Mouse (Mus musculus): ENCODE data around the gene Cldn3. TPM values are rescaled to one million over a fixed set of nuclear protein-coding genes. Genes with fewer than 3 reads are reported as not detected.

Gene Cldn3
- polyA plus RNA-seq, 1 experiment from 2014 or later: 6.8 TPM

DNA sequence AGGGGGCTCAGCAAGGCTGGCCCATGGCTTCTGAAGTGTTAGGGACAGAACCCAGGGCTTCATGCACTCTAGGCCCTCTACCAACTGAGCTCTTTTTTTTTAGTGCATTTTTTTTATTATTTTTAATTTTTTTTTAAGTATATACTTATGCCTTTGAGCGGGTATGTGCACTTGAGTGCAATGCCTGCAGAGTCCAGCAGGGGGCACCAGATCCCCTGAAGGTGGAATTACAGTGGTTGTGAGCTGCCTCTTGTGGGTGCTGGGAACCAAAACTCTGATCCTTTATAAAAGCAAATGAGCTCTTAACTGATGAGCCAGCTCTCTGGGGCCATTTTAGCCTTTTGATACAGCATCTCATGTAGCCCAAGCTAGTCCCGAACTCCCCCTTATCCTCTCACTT is 48.6 kb downstream of the Cldn3 start:
- no peak for DNase-seq (ENCODE audit: low spot score)

- DNase-seq (ENCODE audit: low spot score): no peak
Observed at GRCm38 (mm10) chr5:135035608-135036359, 49.8 kb downstream of the Cldn3 start.

Other genes with a start within 250 kb of the Cldn3 start
- 12.4 and 96.1 TPM in 2 replicates for gene Eln, start 238.9 kb upstream of the Cldn3 start, polyA plus RNA-seq (2015; fragmentation: Nextera tagmentation; extraction: Ambion mirVana)
- gene Tmem270, start 79.5 kb upstream of the Cldn3 start, polyA plus RNA-seq (2015; fragmentation: Nextera tagmentation; extraction: Ambion mirVana): not detected in 2 replicates
- gene Cldn13, start 70.7 kb upstream of the Cldn3 start, polyA plus RNA-seq (2015; fragmentation: Nextera tagmentation; extraction: Ambion mirVana): 4.1 and 5.0 TPM in 2 replicates
- 19.9 and 29.5 TPM in 2 replicates for gene Mettl27, start 53.8 kb upstream of the Cldn3 start, polyA plus RNA-seq (2015; fragmentation: Nextera tagmentation; extraction: Ambion mirVana)
- 32.6 and 35.4 TPM in 2 replicates for gene Cldn4, start 39.3 kb upstream of the Cldn3 start, polyA plus RNA-seq (2015; fragmentation: Nextera tagmentation; extraction: Ambion mirVana)
- gene Abhd11, start 22.9 kb downstream of the Cldn3 start, polyA plus RNA-seq (2015; fragmentation: Nextera tagmentation; extraction: Ambion mirVana): 51.0 and 52.2 TPM in 2 replicates
- gene Stx1a, start 37.3 kb downstream of the Cldn3 start, polyA plus RNA-seq (2015; fragmentation: Nextera tagmentation; extraction: Ambion mirVana): 3.2 and 3.3 TPM in 2 replicates
- 28.7 and 28.8 TPM in 2 replicates for gene Dnajc30, start 78.0 kb downstream of the Cldn3 start, polyA plus RNA-seq (2015; fragmentation: Nextera tagmentation; extraction: Ambion mirVana)
- gene Bud23, start 78.7 kb downstream of the Cldn3 start, polyA plus RNA-seq (2015; fragmentation: Nextera tagmentation; extraction: Ambion mirVana): 103 and 119 TPM in 2 replicates
- gene Vps37d, start 92.1 kb downstream of the Cldn3 start, polyA plus RNA-seq (2015; fragmentation: Nextera tagmentation; extraction: Ambion mirVana): 1.6 and 1.7 TPM in 2 replicates
- 0.38 and 0.39 TPM in 2 replicates for gene Mlxipl, start 103.7 kb downstream of the Cldn3 start, polyA plus RNA-seq (2015; fragmentation: Nextera tagmentation; extraction: Ambion mirVana)
- gene Tbl2, start 163.4 kb downstream of the Cldn3 start, polyA plus RNA-seq (2015; fragmentation: Nextera tagmentation; extraction: Ambion mirVana): 13.1 and 13.7 TPM in 2 replicates
- gene Bcl7b, start 182.1 kb downstream of the Cldn3 start, polyA plus RNA-seq (2015; fragmentation: Nextera tagmentation; extraction: Ambion mirVana): 88.1 and 99.0 TPM in 2 replicates
- 34.5 and 37.0 TPM in 2 replicates for gene Baz1b, start 201.1 kb downstream of the Cldn3 start, polyA plus RNA-seq (2015; fragmentation: Nextera tagmentation; extraction: Ambion mirVana)